Mouse (Mus musculus) embryonic facial prominence, embryonic 15.5 days (tissue): ENCODE measurements around the gene Adcy5. TPM values are rescaled to one million over a fixed set of nuclear protein-coding genes. Genes with fewer than 3 reads are reported as not detected.

Source experiments
- ATAC-seq: fragments of 200-750 bp; cut with Nextera tagmentation; 2 replicates; pipeline ENCODE4 v1.8.0; 2017; ENCODE audit warnings: low read depth, moderate TSS enrichment; ENCODE audit not compliant: insufficient number of reproducible peaks, low FRiP score, low TSS enrichment
- H3K27ac ChIP-seq: fragments of 300-500 bp; sonication (generic); replicated peaks from 2 replicates; pipeline ENCODE4 v1.5.1; 2015; ENCODE audit warnings: mild to moderate bottlenecking, inconsistent platforms
- H3K27me3 ChIP-seq: fragments of 300-500 bp; sonication (generic); 2 replicates; pipeline ENCODE4 v1.6.1; 2015; ENCODE audit warnings: inconsistent platforms
- H3K36me3 ChIP-seq: fragments of 300-500 bp; sonication (generic); 2 replicates; pipeline ENCODE4 v1.6.1; 2015; ENCODE audit warnings: mild to moderate bottlenecking, inconsistent platforms
- H3K4me1 ChIP-seq: fragments of 300-500 bp; sonication (generic); 2 replicates; pipeline ENCODE4 v1.6.1; 2015; ENCODE audit warnings: inconsistent platforms
- H3K4me2 ChIP-seq: fragments of 300-500 bp; sonication (generic); replicated peaks from 2 replicates; pipeline ENCODE4 v1.6.1; 2015; ENCODE audit warnings: mild to moderate bottlenecking, inconsistent platforms
- H3K4me3 ChIP-seq: fragments of 300-500 bp; sonication (generic); replicated peaks from 2 replicates; pipeline ENCODE4 v1.5.1; 2015; ENCODE audit warnings: mild to moderate bottlenecking, inconsistent platforms
- H3K9ac ChIP-seq: fragments of 300-500 bp; sonication (generic); 2 replicates; pipeline ENCODE4 v1.6.1; 2015; ENCODE audit warnings: inconsistent platforms
- H3K9me3 ChIP-seq: fragments of 300-500 bp; sonication (generic); replicated peaks from 2 replicates; pipeline ENCODE4 v1.6.1; 2016; ENCODE audit warnings: inconsistent platforms
- WGBS: fragments of 180-500 bp; shearing (Covaris S2); methylation state at CpG from one replicate; pipeline ENCODE4 v1.1.7; 2015; 5-methylcytosine and 5-hydroxymethylcytosine counted together
- polyA plus RNA-seq: library from polyadenylated mRNA; unstranded; fragments of >200 nt; fragmentation: Nextera tagmentation; extraction: Ambion mirVana; gene quantifications from 2 replicates; pipeline ENCODE4 v1.2.1, GENCODE M21; 2015

Gene Adcy5
- polyA plus RNA-seq, 1 experiment from 2014 or later = 3.3 TPM

- no peak overlapping the region for H3K4me3 ChIP-seq
- H3K36me3 ChIP-seq = no peaks in the 10 kb centered on the region
- no peaks in the 10 kb centered on the region for H3K27me3 ChIP-seq
- no peaks in the 10 kb centered on the region for H3K9me3 ChIP-seq
- no peaks in the 10 kb centered on the region for H3K4me1 ChIP-seq
- no peak overlapping the region for H3K9ac ChIP-seq
- no peak for ATAC-seq
- no peak overlapping the region for H3K4me2 ChIP-seq
- 82% methylated on average over 2 of the region's 2 CpGs for WGBS
- no peak overlapping the region for H3K27ac ChIP-seq
Observed at GRCm38 (mm10) chr16:35319773-35320172, 165.1 kb downstream of the Adcy5 start.

GRCm38 (mm10) chr16:35330451-35330850, 175.8 kb downstream of the Adcy5 start:
- Histone ChIP-seq H3K4me2 (no peak overlapping the region), H3K4me1 (no peaks in the 10 kb centered on the region), H3K36me3 (peaks cover 5% of the 10 kb centered on the region; the same call in 1 of the 2 replicates), H3K27me3 (no peaks in the 10 kb centered on the region), H3K27ac (no peak overlapping the region), H3K4me3 (no peak overlapping the region), H3K9me3 (no peaks in the 10 kb centered on the region), H3K9ac (no peak overlapping the region)
- 80% methylated on average over 1 of the region's 1 CpGs for WGBS
- no peak for ATAC-seq

Other genes starting within 250 kb of the Adcy5 start
- gene Hacd2, start 132.4 kb upstream of the Adcy5 start, polyA plus RNA-seq = 116 and 120 TPM in 2 replicates
- 46.7 and 47.4 TPM in 2 replicates for gene Sec22a, start 209.0 kb downstream of the Adcy5 start, polyA plus RNA-seq